13 mouse cellular contexts compared by ENCODE assay signal in genomic region chr15:25673231-25673980, GRCm38 (mm10). TPM values are rescaled to one million over a fixed set of nuclear protein-coding genes. Genes with fewer than 3 reads are reported as not detected.
DNase-seq lines count a peak whose midpoint lies in the region; ATAC-seq and TF ChIP-seq lines count a peak whose summit lies in the region.
"Had no signal": no experiment of that assay in that cellular context is flagged by ENCODE, and none has a peak within 500 bp of the region (broad histone marks: within the 10 kb centered on the region; RNA-seq: fewer than 3 reads in every experiment).

No protein-coding gene starts in this region.

- no peak for TF ChIP-seq POLR2A in limb, embryonic 14.5 days (IDR thresholded peaks at IDR 0.05; ENCODE audit: borderline replicate concordance, extremely low read depth, insufficient read depth, insufficient read length)

- peaks cover 36% of the 10 kb centered on the region for H3K4me1 ChIP-seq in limb, embryonic 14.5 days (ENCODE audit: control insufficient read depth, insufficient read depth, low read length)

- H3K9me3 ChIP-seq in limb, embryonic 14.5 days (ENCODE audit: control insufficient read depth, low read length), result no peaks in the 10 kb centered on the region

- no peak overlapping the region for H3K4me3 ChIP-seq in limb, embryonic 14.5 days (replicated peaks; ENCODE audit: low read length)
- no peak overlapping the region for H3K4me3 ChIP-seq in layer of hippocampus, adult 2 months
- H3K4me3 ChIP-seq in left cerebral cortex, adult 2 months, result no peak overlapping the region

- no peaks in the 10 kb centered on the region; the same call in 1 of the 2 replicates for H3K36me3 ChIP-seq in limb, embryonic 14.5 days (ENCODE audit: control insufficient read depth, insufficient read depth, low read length)

- WGBS in limb, embryonic 14.5 days, result 36% methylated on average over 6 of the region's 6 CpGs

- no peak overlapping the region for H3K9ac ChIP-seq in limb, embryonic 14.5 days (ENCODE audit: low read depth, low read length, severe bottlenecking)

- DNase-seq in embryo, embryonic 10 days (ENCODE audit: low spot score), result peak; percentile 32
- DNase-seq in embryo, embryonic 9.5 days (ENCODE audit: extremely low spot score), result no peak
- peak; percentile 31 for DNase-seq in thymus, postnatal 0 days (ENCODE audit: low spot score)
- no peak for DNase-seq in thymus, postnatal 25 days
- DNase-seq in limb, embryonic 14.5 days (ENCODE audit: low spot score), result no peak
- no peak for DNase-seq in frontal cortex, adult 2 months (ENCODE audit: extremely low spot score in 1 of 2, low spot score in 1 of 2)
- DNase-seq in layer of hippocampus, adult 2 months (ENCODE audit: low spot score in 2 of 2), result no peak
- DNase-seq in left cerebral cortex, adult 2 months (ENCODE audit: extremely low spot score in 1 of 2, low spot score in 2 of 2), result no peak
- DNase-seq: adrenal gland, postnatal 25 days; cerebellum, adult 9-11 months; kidney, adult 18-20 months; layer of hippocampus, adult 9-11 months had no signal

- no peak for TF ChIP-seq CTCF in layer of hippocampus, adult 2 months (conservative IDR thresholded peaks at IDR 0.05)
- no peak for TF ChIP-seq CTCF in left cerebral cortex, adult 2 months (IDR thresholded peaks at IDR 0.05)

- 0 out of 2 replicates have a peak, but pooled peaks have one; percentile 7 for ATAC-seq in limb, embryonic 14.5 days (ENCODE audit: low FRiP score, low read depth)
- ATAC-seq: Patski had no signal

- no peaks in the 10 kb centered on the region for H3K27me3 ChIP-seq in limb, embryonic 14.5 days (ENCODE audit: control insufficient read depth, insufficient read depth, low read length)
- H3K27me3 ChIP-seq: Patski had no signal

- no peak overlapping the region for H3K27ac ChIP-seq in limb, embryonic 14.5 days (replicated peaks; ENCODE audit: low read depth, low read length)
- H3K27ac ChIP-seq in layer of hippocampus, adult 2 months, result no peak overlapping the region
- H3K27ac ChIP-seq in left cerebral cortex, adult 2 months, result no peak overlapping the region

- intact Hi-C loops in left cerebral cortex, adult 2 months (cut with DNase I), result no loop called here

- no peak overlapping the region for H3K4me2 ChIP-seq in limb, embryonic 14.5 days (replicated peaks; ENCODE audit: low read depth, low read length, severe bottlenecking)

RNA-seq across cellular contexts. Expression of gene Myo10, which starts 51.1 kb away (rescaled TPM):
- polyA plus RNA-seq in thymus, postnatal 0 days (2015; fragmentation: Nextera tagmentation; extraction: Ambion mirVana), result 14.1 and 16.3 TPM in 2 replicates
- 25.5 and 26.9 TPM in 2 replicates for polyA plus RNA-seq in limb, embryonic 14.5 days (2012; rRNA removed)
- polyA plus RNA-seq in limb, embryonic 14.5 days (2014; fragmentation: Nextera tagmentation; extraction: Ambion mirVana), result 28.8 and 34.2 TPM in 2 replicates
- polyA plus RNA-seq in frontal cortex, adult 2 months (2012; rRNA removed), result 50.5 and 57.3 TPM in 2 replicates
- total RNA-seq in layer of hippocampus, adult 2 months (2021), result 10 to 100 TPM; 52.0 to 54.3 TPM
- total RNA-seq in left cerebral cortex, adult 2 months (2021), result 10 to 100 TPM; 42.1 to 46.9 TPM

Comparison
In these comparisons a context has a peak if more than half of its experiments do, and no peak if none do; other contexts are left out.
1. DNase-seq: peak in embryo, embryonic 10 days (single experiment) and thymus, postnatal 0 days (single experiment); none in embryo, embryonic 9.5 days (single experiment), thymus, postnatal 25 days (single experiment), limb, embryonic 14.5 days (single experiment), frontal cortex, adult 2 months (0 of 2), layer of hippocampus, adult 2 months (0 of 2) and left cerebral cortex, adult 2 months (0 of 2).